Mouse (Mus musculus) hindbrain, embryonic 14.5 days (tissue): ENCODE measurements around the gene C1qtnf1. TPM values are rescaled to one million over a fixed set of nuclear protein-coding genes. Genes with fewer than 3 reads are reported as not detected.

Experiments
- ATAC-seq: fragments of 200-750 bp; cut with Nextera tagmentation; 2 replicates; pipeline ENCODE4 v1.8.0; 2017; ENCODE audit warnings: moderate number of reproducible peaks, mild to moderate bottlenecking, moderate TSS enrichment, moderate library complexity; ENCODE audit not compliant: low FRiP score
- DNase-seq: peaks from one replicate; pipeline ENCODE4 v3.0.0-alpha.2; 2015; ENCODE audit warnings: low spot score
- H3K27ac ChIP-seq: fragments of 300-500 bp; sonication (generic); 2 replicates; pipeline ENCODE4 v1.5.1; 2014; ENCODE audit warnings: mild to moderate bottlenecking, moderate library complexity
- H3K27me3 ChIP-seq: fragments of 300-500 bp; sonication (generic); 2 replicates; pipeline ENCODE4 v1.6.1; 2014; ENCODE audit warnings: mild to moderate bottlenecking, low read length, mixed read lengths; ENCODE audit not compliant: control insufficient read depth, insufficient read depth
- H3K36me3 ChIP-seq: fragments of 300-500 bp; sonication (generic); replicated peaks from 2 replicates; pipeline ENCODE4 v1.6.1; 2014; ENCODE audit not compliant: control insufficient read depth, insufficient read depth
- H3K4me1 ChIP-seq: fragments of 300-500 bp; sonication (generic); replicated peaks from 2 replicates; pipeline ENCODE4 v1.6.1; 2014; ENCODE audit warnings: antibody characterized with exemption, low read length, mixed read lengths; ENCODE audit not compliant: control insufficient read depth, insufficient read depth
- H3K4me2 ChIP-seq: fragments of 300-500 bp; sonication (generic); replicated peaks from 2 replicates; pipeline ENCODE4 v1.6.1; 2014; ENCODE audit warnings: mild to moderate bottlenecking, moderate library complexity
- H3K4me3 ChIP-seq: fragments of 300-500 bp; sonication (generic); replicated peaks from 2 replicates; pipeline ENCODE4 v1.5.1; 2014; ENCODE audit warnings: mild to moderate bottlenecking, low read length
- H3K9ac ChIP-seq: fragments of 300-500 bp; sonication (generic); 2 replicates; pipeline ENCODE4 v1.6.1; 2014
- H3K9me3 ChIP-seq: fragments of 300-500 bp; sonication (generic); 2 replicates; pipeline ENCODE4 v1.6.1; 2016; ENCODE audit warnings: low read length; ENCODE audit not compliant: control insufficient read depth
- WGBS: fragments of 180-500 bp; shearing (Covaris S2); extraction: QIAGEN DNeasy Blood & Tissue Kit; methylation state at CpG from one replicate; pipeline ENCODE4 v1.1.7; 2014; 5-methylcytosine and 5-hydroxymethylcytosine counted together
- polyA plus RNA-seq: library from polyadenylated mRNA; unstranded; fragments of >200 nt; fragmentation: Nextera tagmentation; extraction: Ambion mirVana; gene quantifications from 2 replicates; pipeline ENCODE4 v1.2.1, GENCODE M21; 2014

Gene C1qtnf1
- polyA plus RNA-seq, 1 experiment from 2014 or later: 5.0 TPM

- H3K4me2 ChIP-seq: no peak overlapping the region
- no peaks in the 10 kb centered on the region for H3K27me3 ChIP-seq
- peaks cover 9% of the 10 kb centered on the region for H3K4me1 ChIP-seq
- no peaks in the 10 kb centered on the region for H3K9me3 ChIP-seq
- no peak overlapping the region for H3K27ac ChIP-seq
- no peak for ATAC-seq
- H3K36me3 ChIP-seq: no peaks in the 10 kb centered on the region; the same call in none of the 2 replicates
- no peak overlapping the region for H3K9ac ChIP-seq
- H3K4me3 ChIP-seq: no peak overlapping the region
- WGBS: 53% methylated on average over 5 of the region's 5 CpGs
- no peak for DNase-seq
These were observed 67.1 kb downstream of the C1qtnf1 start for GRCm38 (mm10) chr11:118495065-118495464.

- DNase-seq: no peak
- WGBS: 53% methylated on average over 20 of the region's 20 CpGs
- Histone ChIP-seq H3K27ac (no peak overlapping the region), H3K4me2 (no peak overlapping the region), H3K27me3 (no peaks in the 10 kb centered on the region), H3K4me1 (no peaks in the 10 kb centered on the region; the same call in 1 of the 2 replicates), H3K4me3 (no peak overlapping the region), H3K9ac (no peak overlapping the region), H3K36me3 (peaks cover 2% of the 10 kb centered on the region; the same call in 1 of the 2 replicates), H3K9me3 (no peaks in the 10 kb centered on the region)
- ATAC-seq: no peak
These were observed 68.2 kb downstream of the C1qtnf1 start for GRCm38 (mm10) chr11:118496066-118496689.

Other genes with a start within 250 kb of the C1qtnf1 start
- gene Cyth1, start 179.6 kb upstream of the C1qtnf1 start, polyA plus RNA-seq: 18.1 and 18.7 TPM in 2 replicates
- 11.9 and 13.6 TPM in 2 replicates for gene Usp36, start 138.0 kb upstream of the C1qtnf1 start, polyA plus RNA-seq
- 0.17 TPM in 1 of 2 replicates, not detected in the other for gene Cep295nl, start 85.7 kb upstream of the C1qtnf1 start, polyA plus RNA-seq
- 94.3 and 114 TPM in 2 replicates for gene Timp2, start 72.5 kb upstream of the C1qtnf1 start, polyA plus RNA-seq
- 4.0 and 4.7 TPM in 2 replicates for gene Lgals3bp, start 26.1 kb upstream of the C1qtnf1 start, polyA plus RNA-seq
- 25.4 and 26.9 TPM in 2 replicates for gene Cant1, start 9.1 kb upstream of the C1qtnf1 start, polyA plus RNA-seq
- 5.0 and 7.4 TPM in 2 replicates for gene Engase, start 48.6 kb downstream of the C1qtnf1 start, polyA plus RNA-seq